ENCODE assay signal across 20 mouse cellular contexts in genomic region chr16:88612712-88613111, GRCm38 (mm10). TPM values are rescaled to one million over a fixed set of nuclear protein-coding genes. Genes with fewer than 3 reads are reported as not detected.
"Had no signal": no experiment of that assay in that cellular context is flagged by ENCODE, and none has a peak within 500 bp of the region (broad histone marks: within the 10 kb centered on the region; RNA-seq: fewer than 3 reads in every experiment).

No protein-coding gene starts in this region.

- DNase-seq: kidney, adult 2 months; kidney, postnatal 14 days; layer of hippocampus, postnatal 36 days; lung, embryonic 14.5 days; lung, postnatal 10 days; lung, postnatal 4 days; right cerebral cortex, postnatal 4 days; thymus, adult 2 months; thymus, postnatal 36 days had no signal

- H3K4me2 ChIP-seq: kidney, embryonic 15.5 days; limb, embryonic 15.5 days; liver, embryonic 12.5 days; lung, embryonic 14.5 days; stomach, embryonic 15.5 days had no signal

- H3K36me3 ChIP-seq: kidney, embryonic 15.5 days; limb, embryonic 15.5 days; liver, embryonic 12.5 days; stomach, embryonic 15.5 days had no signal

- H3K9ac ChIP-seq: kidney, embryonic 15.5 days; limb, embryonic 15.5 days; liver, embryonic 12.5 days; lung, embryonic 14.5 days; stomach, embryonic 15.5 days had no signal

- H3K27me3 ChIP-seq: kidney, embryonic 15.5 days; limb, embryonic 15.5 days; liver, embryonic 12.5 days; stomach, embryonic 15.5 days had no signal

- H3K4me3 ChIP-seq: kidney, embryonic 15.5 days; limb, embryonic 15.5 days; liver, embryonic 12.5 days; stomach, embryonic 15.5 days had no signal

- H3K4me1 ChIP-seq: kidney, embryonic 15.5 days; limb, embryonic 15.5 days; liver, embryonic 12.5 days; stomach, embryonic 15.5 days had no signal

- H3K27ac ChIP-seq: kidney, embryonic 15.5 days; limb, embryonic 15.5 days; liver, embryonic 12.5 days; stomach, embryonic 15.5 days had no signal

- H3K9me3 ChIP-seq: kidney, embryonic 15.5 days; limb, embryonic 15.5 days; liver, embryonic 12.5 days; stomach, embryonic 15.5 days had no signal

- ATAC-seq: liver, embryonic 12.5 days had no signal

RNA-seq across cellular contexts. Expression of gene Krtap24-1, which starts 0.6 kb away (rescaled TPM):
- polyA plus RNA-seq: intestine, embryonic 16.5 days; kidney, adult 2 months; kidney, embryonic 15.5 days; large intestine, adult 2 months; limb, embryonic 11.5 days; limb, embryonic 15.5 days; liver, embryonic 12.5 days; liver, embryonic 16.5 days; lung, embryonic 14.5 days; neural tube, embryonic 14.5 days; spleen, adult 2 months; stomach, embryonic 15.5 days; thymus, adult 2 months had no signal

RNA-seq across cellular contexts. Expression of gene 2310079G19Rik, which starts 14.8 kb away (rescaled TPM):
- polyA plus RNA-seq: intestine, embryonic 16.5 days; kidney, adult 2 months; kidney, embryonic 15.5 days; large intestine, adult 2 months; limb, embryonic 11.5 days; liver, embryonic 12.5 days; liver, embryonic 16.5 days; lung, embryonic 14.5 days; neural tube, embryonic 14.5 days; spleen, adult 2 months; stomach, embryonic 15.5 days; testis, adult 2 months; thymus, adult 2 months had no signal

RNA-seq across cellular contexts. Expression of gene Krtap26-1, which starts 34.9 kb away (rescaled TPM):
- polyA plus RNA-seq: intestine, embryonic 16.5 days; kidney, adult 2 months; kidney, embryonic 15.5 days; large intestine, adult 2 months; limb, embryonic 11.5 days; limb, embryonic 15.5 days; liver, embryonic 12.5 days; liver, embryonic 16.5 days; lung, embryonic 14.5 days; neural tube, embryonic 14.5 days; spleen, adult 2 months; stomach, embryonic 15.5 days; testis, adult 2 months; thymus, adult 2 months had no signal

RNA-seq across cellular contexts. Expression of gene Cldn8, which starts 49.7 kb away (rescaled TPM):
- polyA plus RNA-seq: liver, embryonic 12.5 days; neural tube, embryonic 14.5 days; testis, adult 2 months had no signal

RNA-seq across cellular contexts. Expression of gene Krtap27-1, which starts 58.8 kb away (rescaled TPM):
- polyA plus RNA-seq: intestine, embryonic 16.5 days; kidney, adult 2 months; kidney, embryonic 15.5 days; large intestine, adult 2 months; limb, embryonic 11.5 days; limb, embryonic 15.5 days; liver, embryonic 12.5 days; liver, embryonic 16.5 days; lung, embryonic 14.5 days; neural tube, embryonic 14.5 days; spleen, adult 2 months; stomach, embryonic 15.5 days; testis, adult 2 months; thymus, adult 2 months had no signal
